Comparison of ENCODE assay signal across 12 mouse cellular contexts in the genomic region with DNA sequence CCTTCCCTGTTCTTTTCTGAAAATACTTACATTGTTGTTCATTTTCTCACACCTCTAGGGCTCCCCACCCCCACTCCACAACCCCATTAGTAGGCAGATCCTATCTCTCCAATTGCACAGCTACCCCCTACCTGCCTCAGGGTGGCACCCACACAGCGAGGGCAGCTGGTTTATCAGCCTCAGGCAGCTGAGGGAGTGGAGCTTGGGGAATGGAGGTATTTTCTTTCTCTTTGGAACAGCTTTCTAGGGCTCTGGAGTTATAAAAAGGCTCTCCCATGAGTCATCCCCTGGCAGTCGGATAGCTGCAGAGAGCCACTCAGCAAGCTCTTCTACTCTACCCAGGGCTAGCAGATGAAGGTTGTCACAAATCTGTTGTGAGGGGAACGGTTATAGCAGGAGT. TPM values are rescaled to one million over a fixed set of nuclear protein-coding genes. Genes with fewer than 3 reads are reported as not detected.
DNase-seq lines count a peak whose midpoint lies in the region; TF ChIP-seq lines count a peak whose summit lies in the region.
"Had no signal": no experiment of that assay in that cellular context is flagged by ENCODE, and none has a peak within 500 bp of the region (broad histone marks: within the 10 kb centered on the region; RNA-seq: fewer than 3 reads in every experiment).

No protein-coding gene starts in this region.

- intact Hi-C loops in left cerebral cortex, postnatal 10 days (cut with DNase I) = no loop called here

- WGBS in lung, adult 2 months = 51% methylated on average over 3 of the region's 3 CpGs

- TF ChIP-seq CTCF in lung, adult 2 months (IDR thresholded peaks at IDR 0.05; ENCODE audit: insufficient read depth, low read length) = no peak

- H3K4me3 ChIP-seq in lung, adult 2 months (replicated peaks; ENCODE audit: extremely low read depth, low read depth, low read length) = no peak overlapping the region

- no peak for TF ChIP-seq POLR2A in lung, adult 2 months (IDR thresholded peaks at IDR 0.05; ENCODE audit: borderline replicate concordance, extremely low read depth, low read depth, low read length)

- no peaks in the 10 kb centered on the region for H3K4me1 ChIP-seq in lung, adult 2 months (ENCODE audit: control insufficient read depth, insufficient read depth, low read length)

- peak; percentile 16 to 30 for DNase-seq in adrenal gland, postnatal 36 days
- DNase-seq in adrenal gland, adult 18-20 months (ENCODE audit: low spot score in 2 of 2) = no peak
- DNase-seq in left cerebral cortex, adult 18-20 months (ENCODE audit: low spot score in 2 of 2) = peak; percentile 51 to 71
- no peak for DNase-seq in left cerebral cortex, postnatal 10 days (ENCODE audit: extremely low spot score in 1 of 2, low spot score in 2 of 2)
- peak; percentile 13 for DNase-seq in gastrocnemius, postnatal 10 days
- DNase-seq in right cerebral cortex, postnatal 25 days = peak; percentile 50
- DNase-seq in c-Kit-positive CD71-positive TER-119-positive erythroid progenitor cells, embryonic 14.5 days (ENCODE audit: low spot score) = no peak
- DNase-seq in lung, adult 2 months = no peak
- DNase-seq: B cell, adult 2 months; kidney, adult 2 months; liver had no signal

RNA-seq across cellular contexts. Expression of a gene that starts 20.6 kb away (rescaled TPM):
- 1 to 10 TPM in 1 of 2 experiments, under 1 TPM in 1; 0.23 to 1.1 TPM for total RNA-seq in adrenal gland, postnatal 36 days (2021)
- under 1 TPM; 0.56 to 0.80 TPM for total RNA-seq in adrenal gland, adult 18-20 months (2021)
- 100 to 1,000 TPM; 357 to 374 TPM for total RNA-seq in left cerebral cortex, adult 18-20 months (2021)
- total RNA-seq in left cerebral cortex, postnatal 10 days (2021) = 100 to 1,000 TPM; 198 to 200 TPM
- total RNA-seq in gastrocnemius, postnatal 10 days (2021) = 1 to 10 TPM in 1 of 2 experiments, under 1 TPM in 1; 0.82 to 1.3 TPM
- polyA plus RNA-seq in lung, adult 2 months (2012; rRNA removed) = 7.2 and 7.4 TPM in 2 replicates
- total RNA-seq: hematopoietic stem cell, adult 5-6 weeks had no signal

RNA-seq across cellular contexts. Expression of a gene that starts 25.9 kb away (rescaled TPM):
- total RNA-seq in adrenal gland, postnatal 36 days (2021) = 10 to 100 TPM; 16.9 to 22.2 TPM
- total RNA-seq in adrenal gland, adult 18-20 months (2021) = 10 to 100 TPM; 15.8 to 29.3 TPM
- 10 to 100 TPM; 14.9 to 15.3 TPM for total RNA-seq in left cerebral cortex, adult 18-20 months (2021)
- total RNA-seq in left cerebral cortex, postnatal 10 days (2021) = 10 to 100 TPM; 14.1 to 17.8 TPM
- 10 to 100 TPM in 1 of 2 experiments, 1 to 10 TPM in 1; 7.1 to 14.8 TPM for total RNA-seq in gastrocnemius, postnatal 10 days (2021)
- polyA plus RNA-seq in lung, adult 2 months (2012; rRNA removed) = 86.5 and 123 TPM in 2 replicates

Comparison
In these comparisons a context has a peak if more than half of its experiments do, and no peak if none do; other contexts are left out.
1. DNase-seq: peak in adrenal gland, postnatal 36 days (2 of 2), left cerebral cortex, adult 18-20 months (2 of 2), gastrocnemius, postnatal 10 days (single experiment) and right cerebral cortex, postnatal 25 days (single experiment); none in adrenal gland, adult 18-20 months (0 of 2), left cerebral cortex, postnatal 10 days (0 of 2), c-Kit-positive CD71-positive TER-119-positive erythroid progenitor cells, embryonic 14.5 days (single experiment) and lung, adult 2 months (single experiment).
2. RNA of a gene that starts 20.6 kb away (total RNA-seq): 357 to 374 TPM in left cerebral cortex, adult 18-20 months and 198 to 200 TPM in left cerebral cortex, postnatal 10 days; 0.82 to 1.3 TPM in gastrocnemius, postnatal 10 days, 0.23 to 1.1 TPM in adrenal gland, postnatal 36 days and 0.56 to 0.80 TPM in adrenal gland, adult 18-20 months; every median in the first group is over 10 times any median in the second.